In the genomic region with DNA sequence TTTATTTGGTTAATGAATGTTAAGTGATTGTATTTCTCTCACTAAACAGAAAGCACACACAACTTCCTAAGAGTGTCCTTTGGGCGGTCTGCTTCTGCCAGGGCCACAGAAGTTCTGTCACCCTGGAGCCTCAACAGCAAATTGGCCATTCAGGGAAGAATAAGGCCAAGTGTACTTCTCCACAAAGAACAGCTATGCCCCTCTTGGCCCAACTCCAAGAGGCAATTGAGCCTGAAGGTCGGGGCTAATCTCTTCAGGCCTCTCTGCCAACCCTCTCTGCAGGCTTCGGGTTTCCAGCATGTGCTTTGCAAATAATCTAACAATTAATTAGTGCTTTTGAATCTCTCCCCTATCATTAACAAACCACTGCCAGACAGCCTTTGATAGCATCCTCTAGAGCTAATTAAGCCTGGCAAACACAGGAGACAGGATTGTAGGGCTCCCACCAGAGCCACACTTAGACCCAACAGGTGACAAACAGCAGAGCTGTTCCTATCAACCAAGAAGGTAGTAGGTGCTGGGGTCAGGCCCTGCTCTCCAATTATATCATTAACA, we compare ENCODE assay signal across 8 mouse cellular contexts. TPM values are rescaled to one million over a fixed set of nuclear protein-coding genes. Genes with fewer than 3 reads are reported as not detected.
DNase-seq lines count a peak whose midpoint lies in the region; ATAC-seq and TF ChIP-seq lines count a peak whose summit lies in the region.

No protein-coding gene starts in this region.

- H3K27ac ChIP-seq in heart, embryonic 13.5 days (replicated peaks) = peak overlapping the region; percentile 77
- 0 out of 2 replicates have a peak overlapping the region, but pooled peaks have one; percentile 32 for H3K27ac ChIP-seq in kidney, postnatal 0 days
- peak overlapping the region; percentile 77 for H3K27ac ChIP-seq in liver, embryonic 13.5 days

- no peaks in the 10 kb centered on the region for H3K27me3 ChIP-seq in heart, embryonic 13.5 days (replicated peaks)
- no peaks in the 10 kb centered on the region for H3K27me3 ChIP-seq in kidney, postnatal 0 days (ENCODE audit: insufficient read depth, low read length)
- H3K27me3 ChIP-seq in liver, embryonic 13.5 days = no peaks in the 10 kb centered on the region

- H3K9me3 ChIP-seq in heart, embryonic 13.5 days = no peaks in the 10 kb centered on the region
- H3K9me3 ChIP-seq in kidney, postnatal 0 days (replicated peaks; ENCODE audit: low read length) = no peaks in the 10 kb centered on the region; the same call in 1 of the 2 replicates
- no peaks in the 10 kb centered on the region for H3K9me3 ChIP-seq in liver, embryonic 13.5 days (replicated peaks)

- H3K4me1 ChIP-seq in heart, embryonic 13.5 days = peaks cover 34% of the 10 kb centered on the region
- H3K4me1 ChIP-seq in kidney, postnatal 0 days (replicated peaks; ENCODE audit: insufficient read depth, low read length) = peaks cover 9% of the 10 kb centered on the region
- peaks cover 40% of the 10 kb centered on the region for H3K4me1 ChIP-seq in liver, embryonic 13.5 days (replicated peaks)

- peak overlapping the region; percentile 34; the same call in 1 of the 2 replicates for H3K9ac ChIP-seq in heart, embryonic 13.5 days
- H3K9ac ChIP-seq in kidney, postnatal 0 days (ENCODE audit: low read depth, low read length) = no peak overlapping the region
- H3K9ac ChIP-seq in liver, embryonic 13.5 days = peak overlapping the region; percentile 44; the same call in 1 of the 2 replicates

- TF ChIP-seq CTCF in kidney, postnatal 0 days (IDR thresholded peaks at IDR 0.05; ENCODE audit: low read depth) = no peak

- H3K4me3 ChIP-seq in heart, embryonic 13.5 days = no peak overlapping the region
- no peak overlapping the region for H3K4me3 ChIP-seq in kidney, postnatal 0 days (replicated peaks; ENCODE audit: low read depth, low read length)
- H3K4me3 ChIP-seq in liver, embryonic 13.5 days (replicated peaks) = no peak overlapping the region

- peaks cover 23% of the 10 kb centered on the region for H3K36me3 ChIP-seq in heart, embryonic 13.5 days
- H3K36me3 ChIP-seq in kidney, postnatal 0 days (ENCODE audit: insufficient read depth, low read length) = 0 out of 2 replicates have a peak, but pooled peaks cover 2% of the 10 kb centered on the region
- H3K36me3 ChIP-seq in liver, embryonic 13.5 days = peaks cover 7% of the 10 kb centered on the region; the same call in 1 of the 2 replicates

- DNase-seq in MN1 (ENCODE audit: low spot score) = peak; percentile 41
- DNase-seq in brain, adult 2 months (ENCODE audit: low read depth, low spot score) = peak; percentile 68
- no peak for DNase-seq in kidney, postnatal 0 days (ENCODE audit: low spot score)
- no peak for DNase-seq in liver, embryonic 13.5 days
- peak; percentile 99 for DNase-seq in retina, postnatal 1 day
- DNase-seq in urinary bladder, postnatal 25 days (ENCODE audit: low spot score) = no peak
- DNase-seq in thymus, adult 18-20 months = no peak

- no peak for ATAC-seq in heart, embryonic 13.5 days (ENCODE audit: extremely low read depth, insufficient number of reproducible peaks, low FRiP score, low TSS enrichment)
- no peak for ATAC-seq in kidney, postnatal 0 days (replicated peaks; ENCODE audit: low FRiP score, low read depth)
- peak; percentile 35; the same call in 1 of the 2 replicates for ATAC-seq in liver, embryonic 13.5 days (ENCODE audit: low read depth)

- 10% methylated on average over 3 of the region's 3 CpGs for WGBS in heart, embryonic 13.5 days
- WGBS in kidney, postnatal 0 days = 12% methylated on average over 3 of the region's 3 CpGs
- 22% methylated on average over 3 of the region's 3 CpGs for WGBS in liver, embryonic 13.5 days (ENCODE audit: insufficient replicate concordance)

- peak overlapping the region; percentile 58 for H3K4me2 ChIP-seq in heart, embryonic 13.5 days
- H3K4me2 ChIP-seq in kidney, postnatal 0 days (ENCODE audit: low read length) = no peak overlapping the region
- H3K4me2 ChIP-seq in liver, embryonic 13.5 days = 0 out of 2 replicates have a peak overlapping the region, but pooled peaks have one; percentile 1

RNA-seq across cellular contexts. Expression of a gene that starts 37.6 kb away (rescaled TPM):
- polyA plus RNA-seq in heart, embryonic 13.5 days (2015; fragmentation: Nextera tagmentation; extraction: Ambion mirVana) = 19.1 and 20.5 TPM in 2 replicates
- 10.5 and 10.8 TPM in 2 replicates for polyA plus RNA-seq in kidney, postnatal 0 days (2015; fragmentation: Nextera tagmentation; extraction: Ambion mirVana)
- 7.1 and 9.9 TPM in 2 replicates for polyA plus RNA-seq in liver, embryonic 13.5 days (2015; fragmentation: Nextera tagmentation; extraction: Ambion mirVana)

Comparison
In these comparisons a context has a peak if more than half of its experiments do, and no peak if none do; other contexts are left out.
1. DNase-seq: peak in MN1 (single experiment), brain, adult 2 months (single experiment) and retina, postnatal 1 day (single experiment); none in kidney, postnatal 0 days (single experiment), liver, embryonic 13.5 days (single experiment), urinary bladder, postnatal 25 days (single experiment) and thymus, adult 18-20 months (0 of 2).
2. Peak in every context shown above with its lines, with median percentiles within 50 percentile points of each other: H3K27ac ChIP-seq.